Mouse (Mus musculus): Measurements from ENCODE around the gene Batf3.
A peak's percentile ranks its signal among the peaks of the same experiment; 100 is the strongest.

- TF ChIP-seq EP300 (IDR thresholded peaks at IDR 0.05; ENCODE audit: low read depth) (no peak), CTCF (IDR thresholded peaks at IDR 0.05; ENCODE audit: low read depth) (peak; percentile 88)
Measured at GRCm38 (mm10) chr1:191125811-191126638, 28.4 kb downstream of the Batf3 start.

Data from liver, postnatal 0 days (tissue).